Mouse (Mus musculus) granulocyte monocyte progenitor cell, adult 5-6 weeks (primary cell): ENCODE results near the gene Enpp6. TPM values are rescaled to one million over a fixed set of nuclear protein-coding genes. Genes with fewer than 3 reads are reported as not detected.
A peak's percentile ranks its signal among the peaks of the same experiment; 100 is the strongest.

Experiments
- ATAC-seq: replicated peaks from 2 replicates; pipeline ENCODE4 v1.8.0; 2016; ENCODE audit warnings: mild to moderate bottlenecking, moderate TSS enrichment, inconsistent platforms; ENCODE audit not compliant: poor library complexity, severe bottlenecking
- total RNA-seq, 2 experiments: library from RNA; stranded (forward) in 1 of 2; stranded (reverse) in 1 of 2; fragments of 200-712, 200-1000 nt in 1 of 2; fragments of >200 nt in 1 of 2; fragmentation: Nextera tagmentation in 1 of 2; gene quantifications; 2 replicates each; pipeline ENCODE4 v1.2.3; 2014 to 2017

The Enpp6 gene
- total RNA-seq, 2 experiments from 2014 or later = not detected

DNA sequence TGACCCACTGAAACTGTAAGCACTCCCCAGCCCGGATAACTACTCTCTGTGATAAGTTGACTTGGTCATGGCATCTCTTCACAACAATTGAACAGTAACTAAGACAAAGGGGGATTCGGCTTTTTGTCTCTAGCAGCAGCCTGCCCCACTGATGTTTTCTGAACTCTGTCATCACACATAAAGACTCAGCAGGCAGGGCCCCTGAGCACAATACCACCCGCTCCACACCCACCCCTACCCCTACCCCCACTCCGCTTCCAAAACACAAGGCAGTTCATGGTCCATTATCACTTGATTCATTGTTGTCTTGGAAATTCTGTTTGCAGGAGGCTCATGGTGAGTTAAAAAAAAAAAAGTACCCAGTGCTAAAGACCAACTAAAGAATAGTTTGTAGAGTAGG lies 71.8 kb downstream of the Enpp6 start:
- no peak for ATAC-seq

DNA sequence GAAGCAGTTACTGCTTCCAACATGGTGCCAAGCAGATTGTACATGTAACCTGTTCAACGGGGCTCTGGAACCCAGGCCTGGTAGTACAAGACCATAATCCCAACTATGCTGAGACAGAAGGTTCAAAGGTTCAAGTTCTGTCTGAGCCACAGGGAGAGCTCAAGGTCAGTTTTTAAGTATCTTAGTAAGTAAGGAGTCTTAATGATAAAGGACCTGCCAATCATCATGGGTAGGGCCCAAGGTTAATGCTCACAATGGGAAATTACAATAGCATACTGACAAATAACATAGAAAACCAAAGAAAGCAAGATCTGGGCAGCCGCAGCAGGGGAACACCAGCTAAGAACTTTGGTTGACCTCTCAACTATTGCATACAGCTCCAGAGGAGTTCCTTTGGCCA lies 72.3 kb downstream of the Enpp6 start:
- no peak for ATAC-seq

DNA sequence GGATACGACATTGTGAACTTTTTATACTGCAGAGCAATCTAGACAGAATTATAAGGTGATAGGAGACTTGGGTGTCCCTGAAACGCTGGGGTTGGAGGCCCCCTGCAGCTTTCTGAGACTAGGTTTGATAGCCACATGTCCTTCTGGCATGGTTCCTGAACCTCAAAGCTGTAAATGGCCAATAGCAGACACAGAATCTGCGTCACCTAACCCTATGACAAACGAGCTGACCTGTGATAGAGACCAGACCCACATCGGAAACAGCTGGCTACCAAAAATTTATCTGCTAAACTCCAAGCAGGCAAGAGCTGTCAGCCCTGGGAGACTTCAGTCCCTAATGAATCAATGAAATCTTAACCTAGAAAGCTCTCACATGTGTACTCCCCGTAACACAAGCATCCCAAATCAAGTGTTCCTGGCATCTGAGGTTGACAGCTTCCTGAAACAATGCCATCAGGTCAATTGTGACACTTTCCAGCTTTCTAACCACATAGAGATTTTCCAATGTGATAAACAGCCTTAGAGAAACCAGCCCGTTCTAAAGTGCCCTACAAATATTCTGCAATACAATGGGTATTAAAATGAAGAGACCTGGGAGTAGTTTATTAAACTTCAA lies 74.5 kb downstream of the Enpp6 start:
- no peak for ATAC-seq

DNA sequence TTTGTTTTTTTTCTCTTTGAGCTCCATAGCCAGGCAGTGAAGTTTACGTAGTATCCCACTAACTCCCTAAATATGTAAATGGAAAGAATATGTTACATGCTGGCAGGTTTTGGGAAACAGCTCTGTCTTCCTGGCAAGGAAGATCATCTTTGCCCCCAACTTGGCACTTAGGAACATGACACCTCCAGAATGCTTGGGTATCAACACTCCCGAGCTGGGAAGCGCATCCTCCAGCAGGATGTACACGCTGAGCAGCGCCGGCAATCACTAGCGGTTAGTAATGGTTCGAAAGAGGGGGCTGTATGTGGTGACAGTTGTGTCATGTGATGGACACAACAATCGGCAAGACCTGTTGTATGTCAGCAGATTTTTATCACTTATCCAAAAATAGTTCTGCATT lies 80.4 kb downstream of the Enpp6 start:
- ATAC-seq = no peak

DNA sequence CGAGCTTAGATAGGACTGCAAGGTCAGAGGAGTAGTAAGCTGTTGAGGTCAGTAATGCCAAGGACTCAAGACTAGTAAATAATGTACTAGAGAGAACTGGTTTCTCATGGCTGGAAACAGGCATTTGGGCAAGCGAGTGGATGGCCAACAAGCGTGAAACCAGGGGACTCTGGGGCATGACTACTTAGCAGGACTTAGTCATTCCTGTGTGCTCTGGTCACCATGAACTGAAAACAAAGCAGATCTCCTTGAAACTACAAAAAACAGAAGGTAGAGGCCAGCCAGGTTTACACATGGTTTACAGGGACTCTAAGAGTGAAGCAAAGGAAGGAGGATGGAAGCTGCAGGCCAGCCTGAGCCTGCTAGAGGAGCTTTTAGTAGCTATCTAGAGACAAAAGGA lies 82.9 kb downstream of the Enpp6 start:
- no peak for ATAC-seq

DNA sequence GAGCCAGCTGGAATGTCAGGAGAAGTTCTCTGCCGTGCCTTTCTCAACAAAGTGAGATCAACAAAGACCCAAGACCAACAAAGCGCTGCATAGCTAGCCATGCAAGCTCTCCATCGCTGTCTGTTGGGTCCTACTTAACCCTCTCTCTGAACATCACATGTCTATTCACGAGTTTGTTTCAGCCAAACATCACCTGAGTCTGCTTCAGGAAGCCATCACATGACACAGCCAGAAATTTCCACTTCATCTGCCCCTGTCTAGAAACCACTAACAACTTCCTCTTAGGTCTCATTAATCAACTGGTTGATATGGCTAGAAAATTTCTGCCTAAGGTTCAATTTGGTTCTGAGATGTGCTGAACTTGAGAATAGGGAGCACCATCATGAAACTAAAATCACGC lies 85.3 kb downstream of the Enpp6 start:
- no peak for ATAC-seq

DNA sequence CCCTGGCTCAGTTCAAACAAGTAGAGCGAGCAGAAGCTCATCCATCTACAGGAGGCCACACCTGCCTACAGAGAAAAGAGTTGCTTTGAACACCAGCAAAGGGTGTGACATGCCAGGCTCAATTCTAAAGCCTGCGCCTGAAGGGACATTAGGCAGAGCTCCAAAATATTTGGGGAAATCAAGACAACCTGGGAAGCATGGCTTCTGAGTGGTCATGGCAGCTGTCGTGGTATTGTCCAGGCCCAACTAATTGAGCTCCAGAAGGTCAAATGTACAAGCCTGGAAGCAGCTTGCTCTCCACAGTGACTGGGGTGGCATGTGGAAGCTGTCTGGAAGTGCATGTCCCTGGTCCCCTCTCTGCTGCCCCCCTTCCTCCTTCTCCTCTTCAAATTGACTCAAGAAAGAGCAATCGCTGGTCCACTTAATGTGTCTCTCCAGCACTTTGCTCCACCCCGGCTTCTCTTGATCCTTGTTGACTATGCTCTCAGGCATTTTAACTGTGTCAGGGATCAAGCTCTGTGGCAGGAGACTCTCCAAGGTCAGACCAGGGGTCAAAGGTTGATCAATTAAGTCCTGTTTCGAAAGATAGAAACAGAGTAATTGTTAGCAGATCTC lies 89.4 kb downstream of the Enpp6 start:
- ATAC-seq = no peak

DNA sequence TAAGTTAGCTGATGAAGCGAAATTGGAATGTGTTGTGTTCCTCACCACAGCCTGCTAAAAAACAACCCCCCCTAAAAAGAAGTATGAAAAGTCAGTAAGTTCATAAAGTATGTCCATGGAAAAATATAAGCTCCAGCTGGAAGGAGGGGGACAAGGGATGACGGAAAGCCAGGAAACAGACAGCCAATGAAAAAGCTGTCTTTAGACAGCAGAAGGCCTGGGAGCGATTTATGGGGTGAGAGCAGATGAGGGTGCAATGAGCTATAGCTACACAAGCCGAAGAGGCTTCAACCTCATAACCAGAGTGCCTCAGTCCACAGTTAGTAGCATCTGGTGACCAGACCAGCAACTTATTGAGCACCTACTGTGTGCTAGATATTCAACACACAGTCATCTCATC lies 93.3 kb downstream of the Enpp6 start:
- no peak for ATAC-seq

DNA sequence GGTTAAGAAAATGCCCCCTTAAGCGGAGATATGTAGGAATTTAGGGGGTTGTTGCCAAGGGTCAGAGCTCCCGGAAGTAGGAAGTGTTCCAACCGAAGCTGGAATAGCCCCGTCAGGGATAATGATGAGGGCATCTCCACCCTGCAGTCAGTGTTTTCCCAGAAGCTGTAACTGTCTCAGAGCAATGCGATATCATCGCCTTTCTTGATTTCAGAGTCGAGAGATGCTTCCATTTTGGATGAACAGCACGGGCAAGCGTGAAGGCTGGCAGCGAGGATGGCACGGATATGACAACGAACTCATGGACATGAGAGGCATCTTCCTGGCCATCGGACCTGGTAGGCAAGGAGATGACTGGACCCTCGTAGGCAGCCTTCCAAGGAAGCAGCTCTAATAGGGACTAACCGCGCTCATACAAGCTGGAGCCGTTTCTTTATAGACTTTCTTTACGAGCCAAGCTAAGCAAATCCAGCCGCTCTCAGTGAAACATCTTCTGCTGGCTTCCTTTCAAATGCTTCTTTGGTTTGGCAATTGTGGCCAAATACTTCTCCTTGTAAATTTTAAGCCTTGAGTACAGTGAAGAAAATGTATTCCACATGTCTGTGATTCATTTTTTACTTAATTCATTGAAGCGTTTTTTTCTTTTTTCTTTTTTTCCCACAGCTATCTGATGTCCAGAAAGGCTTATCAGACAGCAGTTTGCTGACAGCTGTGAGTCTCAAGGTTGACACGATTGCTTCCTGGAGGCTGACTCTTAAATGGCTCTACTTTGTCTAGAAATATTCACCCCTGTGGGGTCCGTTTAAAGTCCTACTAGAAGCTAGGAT lies 95.7 kb downstream of the Enpp6 start:
- no peak for ATAC-seq

DNA sequence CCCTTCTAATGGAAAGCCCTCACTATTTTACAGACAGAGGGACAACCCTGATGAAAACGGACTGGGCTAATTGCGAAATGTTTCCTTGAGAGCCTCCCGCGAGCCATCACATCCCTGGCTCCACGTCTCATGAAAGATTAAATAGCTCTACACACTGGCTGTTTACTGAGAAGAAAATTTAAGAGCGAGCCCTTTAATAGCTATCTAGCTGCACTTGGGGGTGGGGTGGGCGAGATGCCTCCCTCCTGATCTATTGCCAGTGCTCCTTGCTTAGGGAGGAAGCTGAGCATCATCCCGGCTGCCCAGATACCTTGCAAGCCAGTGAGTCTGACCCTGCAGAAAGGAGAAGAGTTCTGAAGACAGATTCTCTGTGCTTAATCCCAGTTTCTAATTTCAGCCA lies 103.3 kb downstream of the Enpp6 start:
- no peak for ATAC-seq

DNA sequence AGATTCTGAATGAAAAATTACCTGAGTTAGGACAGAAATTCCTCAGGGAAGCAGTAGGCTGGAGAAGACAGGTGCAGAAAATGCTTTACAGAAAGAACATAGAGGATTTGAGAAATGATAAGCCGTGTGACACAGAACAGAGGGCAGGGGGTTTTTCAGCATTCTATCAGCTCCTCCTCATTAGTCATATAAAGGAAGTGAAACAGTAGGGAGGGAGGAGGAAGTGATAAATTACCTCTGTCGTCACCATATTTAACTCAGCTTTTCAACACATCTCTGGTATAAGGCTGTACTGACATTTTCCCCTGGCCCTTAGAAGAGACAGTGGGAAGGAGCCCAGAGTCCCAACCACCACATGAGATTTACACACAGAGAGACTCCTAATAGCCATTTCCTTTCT lies 118.9 kb downstream of the Enpp6 start:
- ATAC-seq = peak; percentile 96

DNA sequence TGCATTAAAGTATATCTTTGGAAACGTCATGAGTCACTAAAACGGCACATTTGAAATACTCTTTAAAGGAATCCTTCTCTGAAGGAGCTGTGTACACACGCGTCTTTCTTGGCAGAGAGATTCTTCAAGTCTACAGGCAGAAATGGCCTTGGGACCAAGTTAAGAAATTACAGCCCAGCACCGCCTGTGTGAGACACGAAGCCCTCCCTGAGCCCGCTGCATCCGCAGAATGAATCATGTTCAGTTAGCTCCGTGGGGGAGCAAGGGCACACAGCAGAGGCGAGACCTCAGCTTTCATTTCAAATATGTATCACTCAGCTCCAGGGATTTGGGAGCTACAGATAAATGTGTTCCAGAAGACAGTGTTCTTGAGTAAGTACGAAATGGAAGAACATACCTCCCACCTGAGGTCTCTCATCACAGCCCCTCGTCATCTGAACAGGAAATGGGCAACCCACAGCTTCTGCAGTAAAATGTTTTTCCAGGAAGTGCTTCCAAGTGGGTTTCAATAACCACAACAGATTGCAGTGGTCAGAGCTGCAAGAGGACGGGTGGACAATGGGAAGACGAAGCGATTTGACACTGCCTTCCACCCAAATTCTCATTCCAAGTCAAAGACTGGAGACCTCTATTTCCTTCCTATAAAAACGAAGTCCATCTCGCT lies 127.6 kb downstream of the Enpp6 start:
- ATAC-seq = peak; percentile 55; the same call in 1 of the 2 replicates

DNA sequence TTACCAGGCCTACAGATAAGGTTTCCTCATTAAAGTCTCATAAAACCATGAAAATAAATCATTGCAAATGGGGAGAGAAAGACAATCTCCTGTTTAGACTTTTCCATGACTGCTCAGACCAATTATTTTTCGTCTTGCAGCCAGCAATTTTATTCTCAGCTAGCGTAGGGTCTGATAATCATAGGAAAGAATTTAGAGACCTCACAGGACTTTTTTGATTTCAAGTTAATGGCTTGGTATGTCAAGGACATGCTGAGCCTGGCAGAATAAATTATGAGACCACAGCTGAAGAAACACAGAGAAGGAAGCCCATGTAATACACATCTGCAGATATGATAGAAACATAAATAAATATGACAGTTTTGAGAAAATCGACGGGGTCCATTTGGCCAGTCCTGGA lies 130.6 kb downstream of the Enpp6 start:
- ATAC-seq = no peak

DNA sequence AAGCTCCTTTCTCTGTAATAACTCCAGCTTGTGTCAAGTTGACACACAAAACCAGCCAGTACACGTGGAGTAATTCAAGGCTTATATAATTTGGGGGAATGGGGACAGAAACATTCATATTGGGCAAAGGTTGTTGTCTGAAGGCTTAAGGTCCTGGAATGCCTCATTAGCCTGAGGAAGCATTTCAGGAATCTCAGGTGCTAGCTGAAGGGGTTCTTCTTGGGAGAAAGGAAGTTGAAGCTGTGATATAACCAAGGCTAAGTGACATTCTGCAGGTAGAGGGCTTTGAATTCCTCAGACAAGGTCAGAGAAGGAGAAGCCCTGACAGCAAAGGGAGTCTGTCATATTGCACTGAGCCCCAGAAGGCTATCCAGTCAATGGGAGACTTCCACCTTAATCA lies 133.2 kb downstream of the Enpp6 start:
- no peak for ATAC-seq

DNA sequence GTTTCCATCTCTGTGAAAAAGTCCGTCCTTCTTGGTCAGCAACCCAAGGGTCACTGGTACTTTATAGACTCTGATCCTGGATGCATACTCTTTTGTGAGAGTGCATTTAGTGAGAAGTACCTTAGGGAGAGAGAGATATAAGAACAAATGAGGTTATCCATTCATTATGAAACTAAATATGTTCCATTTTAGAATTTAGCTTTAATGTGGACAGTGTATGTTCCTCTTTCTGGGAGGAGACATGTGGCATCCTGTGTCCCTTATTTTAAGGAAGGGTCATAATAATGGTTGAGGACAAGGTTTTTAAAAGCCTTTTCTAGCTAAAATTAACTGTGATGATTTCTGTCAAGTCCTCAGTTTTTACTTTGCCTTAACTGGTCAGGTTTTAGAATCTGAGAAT lies 142.2 kb downstream of the Enpp6 start:
- ATAC-seq = peak; percentile 58; the same call in 1 of the 2 replicates

DNA sequence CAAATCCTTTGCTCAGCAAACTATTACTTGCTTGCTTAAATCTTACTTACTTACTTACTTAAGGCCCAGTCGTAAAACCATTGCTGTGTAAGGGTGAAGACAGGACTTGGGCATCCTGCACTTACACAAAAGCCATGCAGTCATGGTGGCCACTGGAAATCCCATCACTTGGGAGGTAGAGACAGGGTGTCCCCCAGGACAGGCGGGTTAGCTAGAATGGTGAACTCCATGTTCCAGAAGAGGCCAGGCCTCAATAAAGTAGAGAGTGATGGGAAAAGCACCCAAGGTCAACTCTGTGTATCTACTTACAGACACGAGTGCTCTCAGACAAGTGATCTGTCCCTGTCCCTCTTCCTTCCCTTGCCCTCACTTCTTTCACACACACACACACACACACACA lies 146.7 kb downstream of the Enpp6 start:
- ATAC-seq = no peak

DNA sequence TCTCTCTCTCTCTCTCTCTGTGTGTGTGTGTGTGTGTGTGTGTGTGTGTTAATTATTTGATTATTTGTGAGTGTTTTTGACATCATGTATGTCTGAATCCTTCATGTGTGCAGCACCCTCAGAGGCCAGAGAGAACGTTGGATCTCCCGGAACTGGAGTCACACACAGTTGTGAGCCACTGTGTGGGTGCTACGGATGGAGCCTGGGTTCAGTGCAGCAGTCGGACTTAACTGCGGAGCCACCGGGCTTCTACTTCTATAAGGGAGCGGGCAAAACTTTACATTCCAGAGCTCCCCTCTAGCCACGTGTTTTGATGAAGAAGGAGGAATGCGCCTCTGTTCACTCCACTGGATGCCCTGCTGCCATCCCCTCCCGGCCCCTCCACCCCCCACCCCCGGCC lies 148.0 kb downstream of the Enpp6 start:
- ATAC-seq = no peak

DNA sequence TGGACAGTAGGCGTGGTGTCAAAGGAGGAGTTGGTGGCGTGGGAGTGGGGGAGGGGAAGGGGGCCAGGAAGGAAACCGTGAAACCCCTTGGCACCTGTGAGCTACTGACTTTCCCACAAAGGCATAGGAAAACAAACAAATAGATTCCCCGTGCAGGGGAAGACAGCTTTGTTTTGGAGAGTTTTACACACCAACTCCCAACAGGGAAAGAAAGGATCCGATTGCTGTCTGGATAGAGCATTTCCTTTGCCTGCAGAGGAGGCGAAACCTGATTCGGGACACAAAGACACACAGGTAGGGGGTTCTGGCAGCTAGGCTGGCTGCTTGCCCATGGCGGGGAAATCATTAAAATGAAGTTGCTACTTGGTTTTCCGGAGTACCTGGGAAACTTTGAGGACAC lies 148.9 kb downstream of the Enpp6 start:
- no peak for ATAC-seq

DNA sequence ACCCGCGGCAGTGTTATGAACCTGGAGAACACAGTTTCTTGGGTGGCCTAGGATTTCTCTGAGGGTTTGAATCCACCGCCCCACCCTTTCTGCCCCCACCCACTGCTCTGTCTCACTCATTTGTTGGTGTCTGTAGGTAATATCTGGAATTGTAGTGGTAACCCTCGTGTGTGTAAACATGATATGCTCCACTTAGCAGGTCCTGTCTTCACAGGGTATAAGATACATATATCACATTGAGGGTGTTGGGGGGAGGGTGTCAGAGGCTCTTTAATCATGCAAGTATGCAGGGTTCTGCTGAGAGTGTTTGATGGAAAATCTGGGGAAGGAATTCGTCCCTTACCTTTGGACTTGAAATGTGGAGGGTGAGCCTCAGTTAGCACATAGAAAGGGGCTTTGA lies 149.4 kb downstream of the Enpp6 start:
- ATAC-seq = no peak

DNA sequence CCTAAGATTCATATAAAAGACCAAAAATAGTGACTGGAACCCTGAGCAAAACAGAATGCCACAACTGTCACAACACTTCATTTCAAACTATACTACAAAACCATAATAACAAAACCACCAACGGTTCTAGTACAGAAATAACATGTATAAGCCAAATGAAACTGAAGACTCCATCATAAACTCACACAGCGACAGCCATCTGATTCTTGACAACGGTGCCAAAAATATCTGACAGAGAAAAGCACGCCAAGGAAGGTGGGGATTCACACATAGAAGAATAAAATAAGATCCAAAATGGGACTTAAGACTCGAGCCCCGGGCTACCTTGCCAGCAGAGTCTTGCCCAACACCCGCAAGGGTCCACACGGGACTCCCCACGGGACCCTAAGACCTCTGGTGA lies 158.6 kb downstream of the Enpp6 start:
- no peak for ATAC-seq
